Mouse (Mus musculus) left cerebral cortex, postnatal 25 days (tissue): ENCODE results near the gene Serpina16. TPM values are rescaled to one million over a fixed set of nuclear protein-coding genes. Genes with fewer than 3 reads are reported as not detected.
"Not testable (repeated sequence)": the region's sequence is repeated elsewhere in the genome, so short reads cannot be mapped to it uniquely, and the experiment has no call there.

Source experiments
- DNase-seq, 2 experiments: peaks; one replicate each; pipeline ENCODE4 v3.0.0; 2022; ENCODE audit warnings: low spot score in 2 of 2, mixed read lengths in 1 of 2
- intact Hi-C: fragments of 180-260 bp; cut with DNase I; formaldehyde crosslinking; loops from one replicate; pipeline ENCODE4 v1.15.1; 2025
- total RNA-seq, 2 experiments: library from RNA; stranded (reverse); gene quantifications; 2 replicates each; pipeline ENCODE4 v1.2.3; 2021

Serpina16 gene
- not detected for total RNA-seq

DNA sequence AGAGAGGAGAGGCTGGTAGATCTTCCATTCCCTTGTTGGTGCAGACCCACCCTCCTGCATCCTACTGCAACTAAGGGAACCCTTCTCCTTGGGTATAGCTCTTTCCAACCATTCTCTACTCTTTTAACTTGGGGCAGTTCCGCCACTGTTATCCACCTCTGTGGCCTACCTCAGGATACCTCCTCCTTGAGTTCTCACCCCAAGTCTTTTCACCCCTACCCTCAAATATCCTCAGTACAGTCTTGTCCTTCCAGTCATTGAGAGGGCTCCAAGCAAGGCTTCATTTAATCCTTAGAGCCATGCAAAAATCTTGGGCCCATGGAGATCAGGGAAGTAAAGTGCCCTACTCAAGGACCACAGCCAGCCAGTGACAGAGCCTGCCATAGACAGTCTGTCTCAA lies at the start of gene Serpina16:
Serpina16 (minus strand) TSS at position 101 of the 400 bp plus-strand sequence.
- intact Hi-C loops, result no loop called here
- no peak for DNase-seq

DNA sequence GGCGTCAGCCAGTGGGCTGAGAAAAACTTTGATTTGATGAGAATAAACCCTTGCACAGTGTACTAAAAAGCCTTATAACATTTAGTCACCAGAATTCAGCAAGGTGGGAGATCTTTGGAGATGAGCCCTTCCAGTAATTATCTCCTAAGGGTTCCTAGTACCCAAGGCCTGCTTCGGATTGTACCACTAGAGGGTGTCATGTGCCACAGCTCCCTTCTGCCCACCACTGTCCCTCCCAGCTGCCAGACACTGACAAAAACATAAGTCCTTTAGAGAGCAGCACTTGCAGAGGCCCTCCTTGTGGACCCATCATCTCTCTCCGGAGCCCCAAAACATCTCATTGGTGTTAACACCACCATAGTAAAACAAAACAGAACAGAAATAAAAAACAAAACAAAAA lies 35.6 kb upstream of the Serpina16 start:
- DNase-seq, result no peak
- intact Hi-C loops, result no loop called here

DNA sequence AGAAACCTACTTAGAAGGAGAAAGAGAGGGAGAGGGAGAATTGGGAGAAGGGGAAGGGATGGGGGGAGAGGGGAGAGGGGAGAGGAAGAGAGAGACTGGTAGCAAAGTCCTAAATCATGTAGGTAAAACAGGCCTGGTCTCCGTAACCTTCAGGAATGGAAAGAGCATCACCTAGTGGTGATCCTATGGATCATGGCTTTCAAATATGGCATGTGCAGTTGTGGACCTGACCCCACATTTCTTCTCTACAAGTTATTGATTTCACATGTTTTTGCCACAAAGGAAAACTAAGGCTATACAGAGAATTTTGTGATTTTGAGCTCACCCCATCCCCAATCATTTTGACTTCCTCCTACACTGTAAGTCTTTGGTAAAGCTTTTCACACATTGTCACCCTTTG lies 34.5 kb upstream of the Serpina16 start:
- intact Hi-C loops, result no loop called here
- no peak for DNase-seq

DNA sequence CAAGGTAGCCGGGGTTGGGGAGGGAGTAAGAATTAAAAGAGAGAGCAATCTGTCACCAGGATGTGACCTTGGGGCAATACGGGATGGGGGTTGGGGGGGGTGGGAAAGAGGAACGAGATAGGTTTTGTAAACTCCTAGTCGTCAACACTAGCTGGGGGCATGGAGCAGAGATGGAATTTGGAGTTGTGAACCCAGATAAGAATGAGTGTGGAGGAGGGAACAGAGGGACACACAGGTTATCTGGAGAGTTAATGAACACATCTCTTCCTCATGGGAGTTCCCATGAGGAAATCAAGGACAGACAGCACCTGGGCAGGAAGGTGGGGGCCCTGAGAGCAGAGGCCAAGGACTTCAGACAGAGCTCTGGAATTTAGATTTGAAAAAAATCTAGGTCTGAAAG lies 30.2 kb upstream of the Serpina16 start:
- DNase-seq, result no peak
- intact Hi-C loops, result no loop called here

DNA sequence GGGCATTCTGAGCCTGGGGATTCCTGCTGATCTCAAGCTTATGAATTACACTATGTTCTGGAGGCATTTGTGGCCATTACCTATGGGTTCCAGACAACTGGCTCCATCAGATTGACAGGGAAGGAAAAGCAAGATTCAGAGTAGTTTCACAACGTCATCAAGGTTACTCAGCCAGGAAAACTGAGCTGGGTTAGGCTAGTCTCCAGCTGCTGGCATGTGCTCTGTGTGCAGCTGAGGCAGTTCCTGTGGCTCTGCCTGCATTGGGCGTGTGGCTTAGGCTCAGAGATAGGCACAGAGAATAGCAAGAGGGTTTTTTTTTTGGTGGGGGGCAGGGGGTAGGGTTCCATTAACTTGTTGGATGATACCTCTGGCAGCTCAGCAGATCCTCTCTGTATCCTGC lies 29.6 kb upstream of the Serpina16 start:
- intact Hi-C loops, result no loop called here
- DNase-seq, result no peak

DNA sequence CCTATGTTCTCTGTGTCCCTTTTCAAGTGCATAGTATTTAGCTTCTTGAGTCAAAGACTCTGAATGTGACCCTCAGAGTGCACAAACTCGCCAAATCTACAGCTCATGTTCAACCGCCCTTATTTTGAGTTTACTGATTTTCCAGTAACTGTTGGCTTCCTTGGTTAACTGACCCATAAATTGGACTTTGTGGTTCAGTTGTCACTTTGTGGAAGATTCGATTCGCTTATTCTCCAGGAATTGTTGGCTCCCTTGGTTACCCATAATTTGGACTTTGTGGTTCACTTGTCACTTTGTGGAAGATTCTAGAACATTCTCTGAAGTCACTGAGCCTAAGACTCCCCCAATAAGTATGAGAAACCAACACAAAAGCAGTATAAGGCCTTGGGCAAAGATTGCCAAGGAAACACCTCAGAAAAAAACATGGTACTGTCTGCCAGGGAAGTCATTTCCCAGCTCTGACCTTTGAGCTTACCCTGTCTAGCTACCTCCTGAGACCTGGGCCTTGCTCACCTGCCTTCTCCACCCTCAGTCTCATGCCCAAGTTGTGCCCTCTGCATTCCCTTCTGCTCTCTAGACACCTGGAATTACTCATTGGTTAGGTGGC lies 24.3 kb upstream of the Serpina16 start:
- no peak for DNase-seq
- intact Hi-C loops, result no loop called here

DNA sequence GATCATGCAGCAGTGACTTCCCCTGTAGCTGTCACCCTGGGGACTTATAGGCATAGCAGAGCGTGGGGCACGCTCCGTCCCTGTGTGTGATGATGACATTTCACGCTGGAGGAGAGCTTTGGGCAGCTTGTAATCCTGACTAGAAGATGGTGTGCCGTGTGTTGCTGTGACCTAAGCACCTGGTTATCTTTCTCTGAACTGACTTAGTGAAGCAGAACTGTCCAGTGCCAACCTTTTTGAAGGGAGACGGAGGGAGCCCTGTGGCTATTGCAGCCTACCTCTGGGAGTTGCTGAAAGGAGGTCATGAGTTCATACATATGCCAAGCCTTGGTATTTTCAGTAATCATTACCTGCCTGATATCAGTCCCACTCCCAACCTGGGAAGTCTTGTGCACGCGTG lies 19.5 kb upstream of the Serpina16 start, which contains the start of gene Serpina1f:
Serpina1f (minus strand) TSS at position 101 of the 400 bp plus-strand sequence.
- no peak for DNase-seq
- intact Hi-C loops, result no loop called here

DNA sequence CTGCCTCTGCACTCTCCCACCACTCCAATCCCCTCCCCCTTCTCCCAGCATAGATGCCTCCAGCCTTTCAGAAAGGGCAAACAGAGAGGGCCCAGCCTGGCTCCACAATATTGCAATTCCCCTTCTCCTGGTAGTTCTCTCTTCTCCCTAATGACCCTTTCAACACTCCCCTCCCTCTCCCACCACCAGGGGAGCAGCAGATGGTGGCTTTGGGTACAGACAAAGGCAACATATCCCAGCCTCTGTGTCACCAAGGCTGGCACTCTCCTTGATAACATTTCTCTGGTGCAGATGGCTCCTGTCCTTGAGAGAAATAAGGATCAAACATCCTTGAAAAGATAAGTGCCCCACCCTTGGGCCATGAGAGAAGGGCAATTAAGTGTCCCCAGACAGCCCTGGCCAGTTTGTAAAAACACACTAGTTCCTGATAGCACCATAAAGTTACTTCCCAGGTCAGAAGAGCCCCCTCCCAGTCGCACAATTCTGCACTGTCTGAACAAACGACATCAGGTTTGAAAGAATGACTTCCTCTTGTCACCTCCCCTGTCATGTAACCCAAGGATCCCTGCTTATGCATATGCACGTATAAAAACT lies 12.4 kb upstream of the Serpina16 start:
- intact Hi-C loops, result no loop called here
- no peak for DNase-seq

DNA sequence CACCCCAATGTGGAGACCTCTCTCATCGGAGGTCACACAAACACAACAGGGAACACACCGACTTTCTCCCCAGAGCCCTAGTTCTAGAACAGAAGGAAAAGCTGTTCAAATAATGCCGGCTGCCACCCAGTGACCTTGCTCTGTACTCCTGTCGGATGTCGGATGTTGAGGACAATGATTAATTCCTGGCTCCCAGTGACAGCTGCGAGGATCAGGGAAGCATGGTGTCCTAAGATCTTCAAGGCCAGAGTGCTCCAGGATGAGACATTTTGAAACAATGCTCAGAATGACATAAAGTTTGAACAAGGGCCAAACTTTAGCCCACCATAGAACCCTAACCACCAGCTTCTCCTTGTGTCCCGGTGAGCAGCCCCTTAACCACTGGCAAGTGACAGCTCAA lies 11.1 kb upstream of the Serpina16 start:
- DNase-seq, result no peak
- intact Hi-C loops, result no loop called here

DNA sequence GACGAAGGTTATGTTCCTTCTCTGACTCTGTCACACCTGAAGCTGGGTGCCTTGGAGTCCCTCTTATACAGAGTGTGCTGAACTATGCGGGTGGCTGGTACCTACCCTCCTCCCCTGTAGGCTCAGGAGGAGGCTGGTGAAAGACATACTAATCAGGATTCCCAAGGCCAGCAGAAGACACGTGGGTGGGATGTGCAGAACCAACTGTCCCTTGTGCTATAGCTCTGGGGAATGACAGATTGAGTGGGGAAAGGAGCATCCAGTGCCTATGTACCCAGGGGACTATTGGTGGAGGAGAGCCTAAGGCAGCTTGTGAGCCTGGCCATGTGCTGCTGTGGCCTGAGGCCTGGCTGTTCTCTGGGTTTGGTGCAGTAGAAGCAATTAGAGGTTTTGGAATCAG lies 10.1 kb upstream of the Serpina16 start:
- DNase-seq, result peak; percentile 48 to 80
- intact Hi-C loops, result no loop called here

DNA sequence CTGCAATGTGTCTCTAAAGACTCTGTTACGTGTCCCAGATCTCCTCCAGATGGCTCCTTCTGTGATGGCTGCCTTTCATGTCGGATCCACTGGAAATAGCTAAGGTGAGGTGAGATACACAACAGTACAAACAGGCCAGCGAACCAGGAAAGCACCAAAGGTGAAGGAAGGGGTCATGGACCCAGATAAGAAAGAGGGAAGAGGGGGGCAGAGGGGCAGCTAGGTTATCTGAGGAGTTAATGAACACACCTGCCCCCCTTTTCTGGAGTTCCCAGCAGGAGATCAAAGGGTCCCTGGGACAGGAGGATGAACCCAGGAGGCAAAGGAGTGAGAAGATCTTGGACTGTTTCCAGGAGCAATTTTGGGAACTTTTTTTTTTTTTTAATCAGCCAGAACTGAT lies 9.4 kb upstream of the Serpina16 start:
- intact Hi-C loops, result no loop called here
- peak in 1 of 2 experiments; percentile 14 for DNase-seq

DNA sequence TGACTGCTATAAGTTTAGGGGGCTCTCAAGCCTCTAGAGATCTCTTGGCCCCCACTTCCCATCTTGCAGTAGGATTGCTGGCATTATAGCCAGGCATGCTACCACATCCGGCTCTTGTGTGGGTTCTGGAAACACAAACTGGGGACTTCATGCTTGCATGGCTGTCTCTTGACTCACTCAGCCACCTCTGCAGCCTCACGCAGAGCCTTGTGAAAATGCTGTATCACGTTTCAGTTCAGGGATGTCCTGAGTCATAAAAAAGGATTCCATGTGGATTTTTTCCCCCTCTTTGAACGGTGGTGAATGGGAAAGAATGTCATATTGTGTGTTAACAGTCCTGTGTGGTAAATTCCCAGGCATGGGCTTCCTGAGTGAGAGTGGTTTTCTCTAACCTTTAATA lies 7.8 kb upstream of the Serpina16 start:
- DNase-seq, result peak in 1 of 2 experiments; percentile 11
- intact Hi-C loops, result no loop called here

DNA sequence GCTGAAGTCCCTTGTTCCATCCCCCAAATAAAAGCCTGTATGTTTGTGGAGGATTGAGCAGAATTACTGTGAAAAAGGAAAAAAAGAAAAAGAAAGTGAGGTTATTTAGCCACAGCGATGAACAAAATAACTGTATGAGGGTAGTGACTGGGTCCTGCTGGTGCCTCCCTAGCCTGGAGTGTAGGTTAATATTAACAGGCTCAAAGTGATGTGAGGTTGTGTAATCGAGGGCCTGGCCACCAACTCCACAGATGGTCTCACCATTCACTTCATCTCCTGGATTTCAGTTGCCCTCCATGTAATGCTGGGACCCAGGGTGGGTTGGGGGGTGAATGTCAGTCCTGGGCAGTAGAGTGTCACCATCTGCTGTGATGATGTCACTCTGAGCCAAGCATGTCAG lies 5.8 kb upstream of the Serpina16 start:
- no peak for DNase-seq
- intact Hi-C loops, result no loop called here

DNA sequence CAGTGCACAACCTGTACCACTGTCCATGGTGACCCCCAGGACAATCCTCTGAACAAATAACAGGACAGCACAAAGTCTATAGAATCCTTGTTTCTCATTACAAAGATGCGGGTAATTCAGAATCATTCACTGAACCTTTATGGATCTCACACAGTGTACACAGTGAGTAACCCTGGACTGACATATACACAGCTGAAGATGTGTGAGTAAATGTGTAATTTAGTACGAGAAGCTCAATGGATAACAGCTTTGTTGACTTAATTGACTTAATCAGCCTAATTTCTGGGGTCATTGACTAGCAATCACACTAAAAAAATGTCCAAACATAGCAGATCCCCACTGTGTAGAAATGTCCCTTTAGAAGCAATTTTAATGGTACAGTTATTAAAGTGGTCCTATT lies 5.2 kb upstream of the Serpina16 start:
- intact Hi-C loops, result no loop called here
- DNase-seq, result no peak

DNA sequence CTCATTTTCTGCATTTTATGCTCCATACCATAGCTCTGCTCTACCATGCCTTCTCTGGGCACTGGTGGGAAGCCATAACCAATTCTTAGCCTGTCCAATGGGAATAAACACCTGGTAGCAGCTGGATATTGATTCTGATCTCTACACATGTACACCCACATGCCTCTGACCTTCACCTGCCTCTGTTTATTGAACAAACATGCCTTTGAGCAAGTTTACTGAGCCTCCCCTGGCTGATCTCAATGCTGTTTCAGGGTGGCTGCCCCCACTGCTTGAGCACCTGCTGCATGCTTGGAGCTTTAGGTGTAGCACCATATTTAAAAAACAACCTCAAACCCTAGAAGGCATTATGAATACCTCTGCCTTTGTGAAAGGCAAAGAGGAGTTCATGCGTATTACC lies 3.9 kb upstream of the Serpina16 start:
- DNase-seq, intact Hi-C loops: not testable (repeated sequence)

DNA sequence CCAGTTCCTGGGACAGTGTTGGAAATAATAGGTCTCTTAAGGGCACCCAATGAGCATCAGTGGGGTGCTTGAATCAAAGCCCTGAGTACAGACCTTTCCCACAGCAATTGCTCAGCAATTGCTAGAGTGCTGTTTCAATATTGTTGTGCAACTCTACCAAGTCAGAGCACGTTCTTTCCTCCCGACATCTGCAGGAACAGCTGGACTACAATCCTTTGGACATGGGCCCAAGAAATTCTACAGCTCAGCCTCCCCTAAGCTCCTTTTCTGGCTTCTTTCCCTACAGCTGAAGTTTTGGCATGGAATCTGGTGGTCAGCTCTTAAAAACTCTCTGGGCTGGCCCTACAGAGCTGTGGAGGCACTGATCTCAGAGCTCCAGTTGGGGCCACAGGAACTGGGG lies 2.8 kb downstream of the Serpina16 start:
- no peak for DNase-seq
- intact Hi-C loops, result no loop called here

DNA sequence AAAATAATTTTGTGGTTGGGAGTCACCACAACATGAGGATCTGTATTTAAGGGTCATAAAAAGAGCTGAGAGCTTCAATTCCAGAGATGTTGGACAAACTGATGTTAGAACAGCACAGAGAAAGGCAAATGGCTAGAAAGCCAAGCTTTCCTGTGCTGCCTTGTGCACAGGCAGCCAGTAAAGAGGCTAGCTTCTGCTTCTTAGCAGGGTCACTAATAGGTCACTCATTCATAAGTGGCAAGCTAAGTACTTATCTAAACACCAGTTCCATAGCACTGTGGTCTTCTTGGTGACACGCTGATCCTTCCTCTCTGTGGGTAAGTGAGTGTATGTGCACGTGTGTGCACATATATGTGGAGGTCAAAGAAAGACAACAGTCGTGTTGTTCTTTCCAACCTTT lies 4.5 kb downstream of the Serpina16 start:
- intact Hi-C loops, result no loop called here
- DNase-seq, result no peak

DNA sequence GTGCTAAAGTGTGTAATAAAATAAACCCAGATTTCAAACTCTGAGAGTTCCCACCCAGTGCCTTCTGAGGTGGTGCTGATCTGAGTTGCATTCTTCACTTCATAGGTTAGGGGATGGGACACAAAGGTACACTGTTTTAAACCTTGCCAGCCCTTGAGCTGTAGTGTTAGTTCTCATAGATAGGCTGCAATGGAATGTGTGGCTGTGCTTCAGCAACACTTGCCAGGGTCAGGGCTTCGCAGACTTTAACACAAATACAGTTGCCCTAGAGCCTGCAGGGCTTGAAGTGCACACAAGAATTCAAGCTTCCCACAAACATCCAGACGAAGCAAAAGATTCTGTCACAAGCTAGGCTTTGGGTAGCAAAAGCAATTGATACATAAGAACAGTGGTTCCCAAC lies 5.0 kb downstream of the Serpina16 start:
- no peak for DNase-seq

DNA sequence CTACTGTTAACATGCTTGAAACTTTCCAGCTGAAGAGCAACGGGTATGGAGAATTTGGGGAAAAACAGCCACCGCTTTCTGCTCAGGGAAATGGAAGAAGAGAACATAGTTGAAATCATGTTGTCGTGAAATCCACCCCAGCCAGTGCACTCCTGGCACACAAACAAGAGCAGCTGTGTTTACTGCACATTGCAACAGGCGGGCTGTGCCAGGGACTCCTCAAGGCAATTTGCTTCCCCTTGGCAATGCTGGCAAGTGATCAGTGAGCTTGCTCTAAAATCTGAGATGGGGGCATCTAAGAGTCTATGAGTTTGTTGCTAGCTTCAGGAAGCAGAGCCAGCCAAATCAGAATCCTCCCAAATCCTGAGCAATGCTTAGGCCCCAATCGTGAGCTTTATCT lies 5.6 kb downstream of the Serpina16 start:
- intact Hi-C loops, result no loop called here
- peak; percentile 22 to 37 for DNase-seq

More for the DNA sequence above, 5.0 kb downstream of the Serpina16 start:
- intact Hi-C loops, result no loop called here

DNA sequence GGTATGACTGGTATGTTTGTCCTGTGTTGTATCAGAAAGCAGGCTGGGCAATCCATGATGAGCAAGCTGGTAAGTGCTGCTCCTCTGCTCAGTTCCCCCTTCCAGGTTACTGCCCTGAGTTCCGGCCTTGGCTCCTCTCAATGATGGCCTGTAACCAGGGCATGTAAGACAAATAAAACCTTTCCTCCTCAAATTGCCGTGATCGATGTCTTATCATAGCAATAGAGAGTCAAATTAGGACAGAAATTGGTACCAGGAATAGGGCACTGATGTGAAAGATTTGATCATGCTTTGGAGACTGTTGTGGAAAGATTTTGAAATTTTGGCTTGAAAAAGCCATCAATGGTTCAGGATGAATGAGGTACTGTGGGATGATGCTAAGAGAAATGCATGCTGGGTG lies 10.7 kb downstream of the Serpina16 start:
- intact Hi-C loops, result no loop called here

DNA sequence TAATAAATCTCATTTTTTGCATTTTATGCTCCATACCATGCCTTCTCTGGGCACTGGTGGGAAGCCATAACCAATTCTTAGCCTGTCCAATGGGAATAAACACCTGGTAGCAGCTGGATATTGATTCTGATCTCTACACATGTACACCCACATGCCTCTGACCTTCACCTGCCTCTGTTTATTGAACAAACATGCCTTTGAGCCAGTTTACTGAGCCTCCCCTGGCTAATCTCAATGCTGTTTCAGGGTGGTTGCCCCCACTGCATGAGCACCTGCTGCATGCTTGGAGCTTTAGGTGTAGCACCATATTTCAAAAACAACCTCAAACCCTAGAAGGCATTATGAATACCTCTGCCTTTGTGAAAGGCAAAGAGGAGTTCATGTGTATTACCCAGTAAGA lies 13.9 kb downstream of the Serpina16 start:
- intact Hi-C loops, result not testable (repeated sequence)

More for the DNA sequence above, 10.7 kb downstream of the Serpina16 start:
- no peak for DNase-seq

DNA sequence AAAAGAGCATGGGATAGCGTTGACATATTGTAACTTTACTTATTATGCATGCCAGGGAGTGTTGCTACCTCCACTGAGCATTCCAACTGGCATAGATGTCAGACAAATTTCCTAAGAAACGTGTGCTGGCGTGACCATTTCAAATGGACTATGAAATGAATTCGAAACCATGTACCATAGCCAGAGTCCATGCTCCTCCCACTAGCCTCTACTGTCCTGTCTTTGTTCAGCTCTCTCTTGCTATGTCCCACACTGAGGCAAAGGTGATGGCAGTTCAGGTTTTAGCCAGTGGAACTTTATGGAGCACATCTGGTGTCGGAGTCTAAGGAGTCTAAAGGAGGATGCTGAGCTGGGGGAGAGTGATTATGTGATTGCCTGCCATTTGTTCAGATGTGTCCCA lies 15.9 kb downstream of the Serpina16 start:
- intact Hi-C loops, result no loop called here
- no peak for DNase-seq

More for the DNA sequence above, 13.9 kb downstream of the Serpina16 start:
- not testable (repeated sequence) for DNase-seq
